Mouse (Mus musculus): ENCODE measurements around the gene Npat.

- TF ChIP-seq POLR2A (IDR thresholded peaks at IDR 0.05; ENCODE audit: control insufficient read depth, low read depth, low read length) (no peak), CTCF (IDR thresholded peaks at IDR 0.05; ENCODE audit: control insufficient read depth, insufficient read depth, insufficient replicate concordance, low read depth, low read length) (no peak)
Measured at GRCm38 (mm10) chr9:53537336-53537965, 604 bp downstream of the Npat start.
